Mouse (Mus musculus) heart, embryonic 14.5 days (tissue): ENCODE results near the gene 1700056E22Rik. TPM values are rescaled to one million over a fixed set of nuclear protein-coding genes. Genes with fewer than 3 reads are reported as not detected.

ENCODE experiments used
- ATAC-seq: fragments of 200-750 bp; cut with Nextera tagmentation; 2 replicates; pipeline ENCODE4 v1.8.0; 2017; ENCODE audit warnings: low read depth, moderate TSS enrichment; ENCODE audit not compliant: insufficient number of reproducible peaks, insufficient read depth, low FRiP score
- H3K27ac ChIP-seq, 2 experiments: fragments of 200-500 bp in 1 of 2; fragments of 300-500 bp in 1 of 2; sonication (generic) in 1 of 2; replicated peaks in 1 of 2; 2 replicates each; pipeline ENCODE4 v1.5.1; 2012 to 2014; ENCODE audit warnings: low read depth in 2 of 2, low read length in 2 of 2, control low read depth in 1 of 2, mild to moderate bottlenecking in 1 of 2, mixed read lengths in 1 of 2; ENCODE audit not compliant: control insufficient read depth in 1 of 2, insufficient read depth in 1 of 2
- H3K27me3 ChIP-seq: fragments of 300-500 bp; sonication (generic); 2 replicates; pipeline ENCODE4 v1.6.1; 2014; ENCODE audit warnings: mild to moderate bottlenecking, low read length, control low read depth; ENCODE audit not compliant: control insufficient read depth, insufficient read depth
- H3K36me3 ChIP-seq: fragments of 300-500 bp; sonication (generic); 2 replicates; pipeline ENCODE4 v1.6.1; 2014; ENCODE audit warnings: mild to moderate bottlenecking, control low read depth, low read length, mixed read lengths; ENCODE audit not compliant: control insufficient read depth, insufficient read depth
- H3K4me1 ChIP-seq, 2 experiments: fragments of 200-500 bp in 1 of 2; fragments of 300-500 bp in 1 of 2; sonication (generic) in 1 of 2; 2 replicates each; pipeline ENCODE4 v1.6.1; 2012 to 2014; ENCODE audit warnings: low read length in 2 of 2, control low read depth in 1 of 2, mixed read lengths in 1 of 2; ENCODE audit not compliant: control insufficient read depth in 2 of 2, insufficient read depth in 2 of 2
- H3K4me2 ChIP-seq: fragments of 300-500 bp; sonication (generic); 2 replicates; pipeline ENCODE4 v1.6.1; 2014; ENCODE audit warnings: mild to moderate bottlenecking, low read length
- H3K4me3 ChIP-seq, 2 experiments: fragments of 200-500 bp in 1 of 2; fragments of 300-500 bp in 1 of 2; sonication (generic) in 1 of 2; 2 replicates each; pipeline ENCODE4 v1.5.1; 2012 to 2014; ENCODE audit warnings: low read length in 2 of 2, mild to moderate bottlenecking in 2 of 2, control low read depth in 1 of 2, low read depth in 1 of 2, moderate library complexity in 1 of 2; ENCODE audit not compliant: control insufficient read depth in 1 of 2, insufficient read depth in 1 of 2
- H3K9ac ChIP-seq: fragments of 300-500 bp; sonication (generic); 2 replicates; pipeline ENCODE4 v1.6.1; 2014; ENCODE audit warnings: mild to moderate bottlenecking, low read length
- H3K9me3 ChIP-seq: fragments of 300-500 bp; sonication (generic); 2 replicates; pipeline ENCODE4 v1.6.1; 2016; ENCODE audit warnings: low read length, control low read depth; ENCODE audit not compliant: control insufficient read depth
- WGBS: fragments of 180-500 bp; shearing (Covaris S2); extraction: QIAGEN DNeasy Blood & Tissue Kit; methylation state at CpG from one replicate; pipeline ENCODE4 v1.1.7; 2014; 5-methylcytosine and 5-hydroxymethylcytosine counted together
- polyA plus RNA-seq: library from polyadenylated mRNA; unstranded; fragments of >200 nt; fragmentation: Nextera tagmentation; extraction: Ambion mirVana; gene quantifications from 2 replicates; pipeline ENCODE4 v1.2.1, GENCODE M21; 2014

1700056E22Rik gene
- polyA plus RNA-seq, 1 experiment from 2014 or later, result 2.4 TPM

GRCm38 (mm10) chr1:184067704-184068558, 33.8 kb upstream of the 1700056E22Rik start:
- H3K4me1 ChIP-seq, result peaks cover 12 to 34% of the 10 kb centered on the region in 2 experiments
- 87% methylated on average over 18 of the region's 18 CpGs for WGBS
- H3K27ac ChIP-seq, result no peak overlapping the region
- no peak overlapping the region for H3K4me2 ChIP-seq
- no peak for ATAC-seq
- H3K9ac ChIP-seq, result no peak overlapping the region
- H3K4me3 ChIP-seq, result no peak overlapping the region
- no peaks in the 10 kb centered on the region for H3K27me3 ChIP-seq
- no peaks in the 10 kb centered on the region for H3K9me3 ChIP-seq
- peaks cover 36% of the 10 kb centered on the region for H3K36me3 ChIP-seq

GRCm38 (mm10) chr1:184066460-184067287, 32.6 kb upstream of the 1700056E22Rik start:
- Histone ChIP-seq H3K4me3 (no peak overlapping the region), H3K4me1 (peaks cover 12 to 41% of the 10 kb centered on the region in 2 experiments), H3K9me3 (no peaks in the 10 kb centered on the region), H3K4me2 (no peak overlapping the region), H3K27ac (no peak overlapping the region), H3K27me3 (no peaks in the 10 kb centered on the region), H3K9ac (0 out of 2 replicates have a peak overlapping the region, but pooled peaks have one; percentile 44), H3K36me3 (peaks cover 28% of the 10 kb centered on the region)
- no peak for ATAC-seq
- 81% methylated on average over 11 of the region's 11 CpGs for WGBS

GRCm38 (mm10) chr1:184065589-184066361, 31.7 kb upstream of the 1700056E22Rik start:
- no peak overlapping the region for H3K4me3 ChIP-seq
- H3K27me3 ChIP-seq, result no peaks in the 10 kb centered on the region
- no peak for ATAC-seq
- no peaks in the 10 kb centered on the region for H3K9me3 ChIP-seq
- H3K9ac ChIP-seq, result 0 out of 2 replicates have a peak overlapping the region, but pooled peaks have one; percentile 44
- no peak overlapping the region for H3K4me2 ChIP-seq
- H3K4me1 ChIP-seq, result peaks cover 17 to 50% of the 10 kb centered on the region in 2 experiments
- H3K36me3 ChIP-seq, result peaks cover 19% of the 10 kb centered on the region
- peak overlapping the region in 1 of 2 experiments; percentile 20; a peak in 1 of 4 replicates for H3K27ac ChIP-seq
- WGBS, result 76% methylated on average over 13 of the region's 13 CpGs

- peak; percentile 38; the same call in 1 of the 2 replicates for ATAC-seq
- Histone ChIP-seq H3K36me3 (peaks cover 9% of the 10 kb centered on the region), H3K27ac (peak overlapping the region; percentile 63 to 80), H3K27me3 (no peaks in the 10 kb centered on the region), H3K9me3 (no peaks in the 10 kb centered on the region), H3K4me2 (peak overlapping the region; percentile 7; the same call in 1 of the 2 replicates), H3K9ac (peak overlapping the region; percentile 42; the same call in 1 of the 2 replicates), H3K4me1 (peaks cover 23 to 63% of the 10 kb centered on the region in 2 experiments), H3K4me3 (no peak overlapping the region)
- WGBS, result 38% methylated on average over 7 of the region's 7 CpGs
Measured at GRCm38 (mm10) chr1:184064306-184064705, 30.2 kb upstream of the 1700056E22Rik start.

DNA sequence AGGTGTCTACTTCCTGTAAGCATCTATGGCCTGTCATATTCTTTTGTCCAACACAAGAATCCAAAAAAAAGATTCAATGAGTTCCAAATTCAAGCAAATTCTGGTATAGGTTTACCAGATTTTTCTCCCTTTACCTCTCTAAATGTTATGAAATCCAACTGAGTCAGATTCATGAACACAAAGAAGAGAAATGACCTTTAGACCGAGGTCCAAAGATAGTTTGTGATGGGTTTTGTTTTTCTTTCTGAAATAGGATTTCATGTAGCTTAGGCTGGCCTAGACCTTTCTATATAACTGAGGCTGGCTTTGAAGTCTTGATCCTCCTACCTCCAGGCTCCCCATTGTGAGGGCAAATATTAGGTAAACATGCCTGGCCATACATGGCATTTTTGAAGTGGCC, 27.8 kb upstream of the 1700056E22Rik start:
- Histone ChIP-seq H3K9ac (no peak overlapping the region), H3K4me2 (no peak overlapping the region), H3K4me3 (no peak overlapping the region), H3K27me3 (no peaks in the 10 kb centered on the region), H3K9me3 (no peaks in the 10 kb centered on the region), H3K36me3 (no peaks in the 10 kb centered on the region), H3K27ac (peak overlapping the region; percentile 61 to 74; a peak in 3 of 4 replicates), H3K4me1 (peaks cover 32 to 78% of the 10 kb centered on the region in 2 experiments)
- 87% methylated on average over 1 of the region's 1 CpGs for WGBS
- no peak for ATAC-seq

GRCm38 (mm10) chr1:184060828-184061734, 27.0 kb upstream of the 1700056E22Rik start:
- 31% methylated on average over 4 of the region's 4 CpGs for WGBS
- ATAC-seq, result no peak
- H3K36me3 ChIP-seq, result no peaks in the 10 kb centered on the region
- H3K27ac ChIP-seq, result peak overlapping the region; percentile 74 to 81
- no peak overlapping the region; the same call in 1 of the 2 replicates for H3K9ac ChIP-seq
- H3K4me2 ChIP-seq, result no peak overlapping the region
- H3K27me3 ChIP-seq, result no peaks in the 10 kb centered on the region
- H3K4me3 ChIP-seq, result no peak overlapping the region
- H3K9me3 ChIP-seq, result no peaks in the 10 kb centered on the region
- H3K4me1 ChIP-seq, result peaks cover 32 to 73% of the 10 kb centered on the region in 2 experiments
